17 mouse cellular contexts compared by ENCODE assay signal in the genomic region with DNA sequence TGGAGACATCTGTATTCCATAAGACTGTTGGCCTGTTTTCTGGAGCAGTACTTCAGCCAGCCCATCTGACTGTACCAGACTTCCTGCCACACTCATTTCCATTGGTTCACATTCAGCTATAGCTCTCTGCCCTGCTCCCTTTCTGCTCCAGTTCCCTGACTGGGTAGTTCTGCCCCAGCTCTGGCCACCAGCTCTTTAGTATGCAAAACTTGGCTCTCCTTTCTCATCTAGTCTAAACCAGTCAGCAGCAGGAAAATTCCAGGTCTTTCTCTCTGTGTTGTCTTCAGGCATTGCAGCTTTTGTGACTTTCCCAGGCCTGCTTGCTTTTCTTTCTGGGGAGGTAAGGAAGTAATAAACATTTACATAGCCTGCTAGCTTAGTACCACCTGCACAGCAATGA.
DNase-seq lines count a peak whose midpoint lies in the region; ATAC-seq and TF ChIP-seq lines count a peak whose summit lies in the region.
"Had no signal": no experiment of that assay in that cellular context is flagged by ENCODE, and none has a peak within 500 bp of the region (broad histone marks: within the 10 kb centered on the region; RNA-seq: fewer than 3 reads in every experiment).

No protein-coding gene starts in this region.

- H3K9me3 ChIP-seq in hindbrain, embryonic 14.5 days (ENCODE audit: control insufficient read depth, low read length), result no peaks in the 10 kb centered on the region
- no peaks in the 10 kb centered on the region for H3K9me3 ChIP-seq in hindbrain, embryonic 12.5 days (replicated peaks)
- no peaks in the 10 kb centered on the region for H3K9me3 ChIP-seq in hindbrain, postnatal 0 days (ENCODE audit: low read length)
- H3K9me3 ChIP-seq: embryonic facial prominence, embryonic 13.5 days; midbrain, embryonic 12.5 days had no signal

- no peaks in the 10 kb centered on the region for H3K36me3 ChIP-seq in hindbrain, embryonic 14.5 days (replicated peaks; ENCODE audit: control insufficient read depth, insufficient read depth)
- no peaks in the 10 kb centered on the region for H3K36me3 ChIP-seq in hindbrain, embryonic 12.5 days
- no peaks in the 10 kb centered on the region for H3K36me3 ChIP-seq in hindbrain, postnatal 0 days (ENCODE audit: insufficient read depth, low read length)
- H3K36me3 ChIP-seq: embryonic facial prominence, embryonic 13.5 days; midbrain, embryonic 12.5 days had no signal

- ATAC-seq in hindbrain, embryonic 14.5 days (ENCODE audit: low FRiP score), result peak; percentile 37; the same call in 1 of the 2 replicates
- ATAC-seq in hindbrain, embryonic 12.5 days (ENCODE audit: low FRiP score), result no peak
- 0 out of 2 replicates have a peak, but pooled peaks have one; percentile 35 for ATAC-seq in hindbrain, postnatal 0 days
- ATAC-seq: activated CD4-positive, CD25-positive, alpha-beta regulatory T cell, adult 4 months; inflammation-experienced regulatory T-cells, adult 6 months had no signal

- H3K4me1 ChIP-seq in hindbrain, embryonic 14.5 days (replicated peaks; ENCODE audit: control insufficient read depth, insufficient read depth, low read length), result no peaks in the 10 kb centered on the region
- H3K4me1 ChIP-seq in hindbrain, embryonic 12.5 days, result no peaks in the 10 kb centered on the region
- no peaks in the 10 kb centered on the region for H3K4me1 ChIP-seq in hindbrain, postnatal 0 days (ENCODE audit: insufficient read depth, low read length)
- H3K4me1 ChIP-seq: midbrain, embryonic 12.5 days had no signal

- no peaks in the 10 kb centered on the region for H3K27me3 ChIP-seq in hindbrain, embryonic 14.5 days (ENCODE audit: control insufficient read depth, insufficient read depth, low read length)
- H3K27me3 ChIP-seq in hindbrain, embryonic 12.5 days, result no peaks in the 10 kb centered on the region
- H3K27me3 ChIP-seq in hindbrain, postnatal 0 days (ENCODE audit: insufficient read depth, low read length), result no peaks in the 10 kb centered on the region
- H3K27me3 ChIP-seq: embryonic facial prominence, embryonic 13.5 days; midbrain, embryonic 12.5 days had no signal

- H3K9ac ChIP-seq in hindbrain, embryonic 14.5 days, result no peak overlapping the region
- H3K9ac ChIP-seq in hindbrain, embryonic 12.5 days, result no peak overlapping the region
- H3K9ac ChIP-seq in hindbrain, postnatal 0 days (replicated peaks; ENCODE audit: low read length), result no peak overlapping the region
- H3K9ac ChIP-seq: embryonic facial prominence, embryonic 13.5 days; midbrain, embryonic 12.5 days had no signal

- no peak overlapping the region for H3K27ac ChIP-seq in hindbrain, embryonic 14.5 days
- no peak overlapping the region for H3K27ac ChIP-seq in hindbrain, embryonic 12.5 days
- no peak overlapping the region for H3K27ac ChIP-seq in hindbrain, postnatal 0 days
- H3K27ac ChIP-seq: embryonic facial prominence, embryonic 13.5 days; midbrain, embryonic 12.5 days had no signal

- no peak overlapping the region for H3K4me2 ChIP-seq in hindbrain, embryonic 14.5 days (replicated peaks)
- no peak overlapping the region for H3K4me2 ChIP-seq in hindbrain, embryonic 12.5 days (replicated peaks)
- H3K4me2 ChIP-seq in hindbrain, postnatal 0 days (ENCODE audit: low read depth, low read length), result no peak overlapping the region
- H3K4me2 ChIP-seq: embryonic facial prominence, embryonic 13.5 days; midbrain, embryonic 12.5 days had no signal

- no peak for DNase-seq in hindbrain, embryonic 14.5 days (ENCODE audit: low spot score)
- DNase-seq in Muller cell, postnatal 12 days (ENCODE audit: inconsistent ontology term), result peak; percentile 17
- no peak for DNase-seq in hindbrain, postnatal 0 days (ENCODE audit: low spot score)
- DNase-seq in kidney, postnatal 14 days, result peak; percentile 30
- DNase-seq in adrenal gland, postnatal 36 days, result no peak
- no peak for DNase-seq in c-Kit-positive CD71-positive TER-119-positive erythroid progenitor cells, embryonic 14.5 days (ENCODE audit: low spot score)
- DNase-seq: cerebellum, adult 11 months; gastrocnemius, postnatal 14 days; heart, postnatal 10 days; lung, postnatal 36 days; right cerebral cortex, adult 18-20 months; thymus, postnatal 4 days had no signal

- no peak overlapping the region for H3K4me3 ChIP-seq in hindbrain, embryonic 14.5 days (replicated peaks; ENCODE audit: low read length)
- no peak overlapping the region for H3K4me3 ChIP-seq in hindbrain, embryonic 12.5 days
- no peak overlapping the region for H3K4me3 ChIP-seq in hindbrain, postnatal 0 days (ENCODE audit: low read length)
- H3K4me3 ChIP-seq: embryonic facial prominence, embryonic 13.5 days; midbrain, embryonic 12.5 days had no signal

- no peak for TF ChIP-seq CTCF in hindbrain, postnatal 0 days (IDR thresholded peaks at IDR 0.05; ENCODE audit: low read depth)

Comparison
In these comparisons a context has a peak if more than half of its experiments do, and no peak if none do; other contexts are left out.
1. DNase-seq: peak in Muller cell, postnatal 12 days (single experiment) and kidney, postnatal 14 days (single experiment); none in hindbrain, embryonic 14.5 days (single experiment), hindbrain, postnatal 0 days (single experiment), adrenal gland, postnatal 36 days (0 of 2) and c-Kit-positive CD71-positive TER-119-positive erythroid progenitor cells, embryonic 14.5 days (single experiment).